Mouse (Mus musculus): ENCODE data around the gene Itprip. TPM values are rescaled to one million over a fixed set of nuclear protein-coding genes. Genes with fewer than 3 reads are reported as not detected.
A peak's percentile ranks its signal among the peaks of the same experiment; 100 is the strongest.

Itprip gene
- polyA plus RNA-seq, 1 experiment from 2014 or later: 15.6 TPM

GRCm38 (mm10) chr19:47909387-47910116 lies 9.5 kb downstream of the Itprip start:
- H3K27ac ChIP-seq: peak overlapping the region; percentile 73
- peaks cover 65% of the 10 kb centered on the region for H3K4me1 ChIP-seq
- H3K9me3 ChIP-seq: no peaks in the 10 kb centered on the region
- WGBS: 1% methylated on average over 10 of the region's 10 CpGs
- H3K36me3 ChIP-seq: peaks cover 29% of the 10 kb centered on the region
- DNase-seq (ENCODE audit: low spot score): no peak
- no peaks in the 10 kb centered on the region for H3K27me3 ChIP-seq (ENCODE audit: insufficient read depth, poor library complexity, severe bottlenecking)
- peak overlapping the region; percentile 35 for H3K4me3 ChIP-seq

GRCm38 (mm10) chr19:47908961-47909371 lies 10.1 kb downstream of the Itprip start:
- H3K27me3 ChIP-seq (ENCODE audit: insufficient read depth, poor library complexity, severe bottlenecking): no peaks in the 10 kb centered on the region
- WGBS: 35% methylated on average over 6 of the region's 6 CpGs
- DNase-seq (ENCODE audit: low spot score): no peak
- H3K9me3 ChIP-seq: no peaks in the 10 kb centered on the region
- H3K4me1 ChIP-seq: peaks cover 64% of the 10 kb centered on the region
- H3K36me3 ChIP-seq: peaks cover 26% of the 10 kb centered on the region
- H3K4me3 ChIP-seq: peak overlapping the region; percentile 35; the same call in 1 of the 2 replicates
- H3K27ac ChIP-seq: peak overlapping the region; percentile 73

GRCm38 (mm10) chr19:47907596-47907995 lies 11.5 kb downstream of the Itprip start:
- no peak for DNase-seq (ENCODE audit: low spot score)
- Histone ChIP-seq H3K9me3 (no peaks in the 10 kb centered on the region), H3K4me1 (peaks cover 70% of the 10 kb centered on the region), H3K36me3 (peaks cover 26% of the 10 kb centered on the region), H3K27ac (no peak overlapping the region), H3K27me3 (ENCODE audit: insufficient read depth, poor library complexity, severe bottlenecking) (no peaks in the 10 kb centered on the region), H3K4me3 (no peak overlapping the region)
- WGBS: 83% methylated on average over 9 of the region's 9 CpGs

GRCm38 (mm10) chr19:47905603-47906002 lies 13.5 kb downstream of the Itprip start:
- peaks cover 73% of the 10 kb centered on the region for H3K4me1 ChIP-seq
- H3K27ac ChIP-seq: no peak overlapping the region
- no peaks in the 10 kb centered on the region for H3K9me3 ChIP-seq
- H3K4me3 ChIP-seq: no peak overlapping the region
- 76% methylated on average over 5 of the region's 5 CpGs for WGBS
- DNase-seq (ENCODE audit: low spot score): no peak
- H3K36me3 ChIP-seq: peaks cover 13% of the 10 kb centered on the region; the same call in 1 of the 2 replicates
- no peaks in the 10 kb centered on the region for H3K27me3 ChIP-seq (ENCODE audit: insufficient read depth, poor library complexity, severe bottlenecking)

- H3K36me3 ChIP-seq: peaks cover 15% of the 10 kb centered on the region; the same call in 1 of the 2 replicates
- peaks cover 72% of the 10 kb centered on the region for H3K4me1 ChIP-seq
- no peaks in the 10 kb centered on the region for H3K9me3 ChIP-seq
- H3K27ac ChIP-seq: no peak overlapping the region
- no peaks in the 10 kb centered on the region for H3K27me3 ChIP-seq (ENCODE audit: insufficient read depth, poor library complexity, severe bottlenecking)
- WGBS: 86% methylated on average over 4 of the region's 4 CpGs
- DNase-seq (ENCODE audit: low spot score): no peak
- no peak overlapping the region for H3K4me3 ChIP-seq
These were observed 14.0 kb downstream of the Itprip start for GRCm38 (mm10) chr19:47905081-47905480.

- 63% methylated on average over 4 of the region's 4 CpGs for WGBS
These were observed 15.4 kb downstream of the Itprip start for GRCm38 (mm10) chr19:47903679-47904078.

GRCm38 (mm10) chr19:47902316-47903201 lies 16.5 kb downstream of the Itprip start:
- H3K27ac ChIP-seq: peak overlapping the region; percentile 71
- no peaks in the 10 kb centered on the region for H3K9me3 ChIP-seq
- no peak overlapping the region for H3K4me3 ChIP-seq
- H3K4me1 ChIP-seq: peaks cover 57% of the 10 kb centered on the region
- WGBS: 69% methylated on average over 13 of the region's 13 CpGs
- peaks cover 29% of the 10 kb centered on the region for H3K36me3 ChIP-seq
- no peaks in the 10 kb centered on the region for H3K27me3 ChIP-seq (ENCODE audit: insufficient read depth, poor library complexity, severe bottlenecking)
- no peak for DNase-seq (ENCODE audit: low spot score)

More at GRCm38 (mm10) chr19:47903679-47904078, 15.4 kb downstream of the Itprip start:
- Histone ChIP-seq H3K9me3 (no peaks in the 10 kb centered on the region), H3K27me3 (ENCODE audit: insufficient read depth, poor library complexity, severe bottlenecking) (no peaks in the 10 kb centered on the region), H3K4me1 (peaks cover 59% of the 10 kb centered on the region), H3K27ac (peak overlapping the region; percentile 52; the same call in 1 of the 2 replicates), H3K4me3 (no peak overlapping the region), H3K36me3 (peaks cover 21% of the 10 kb centered on the region; the same call in 1 of the 2 replicates)
- no peak for DNase-seq (ENCODE audit: low spot score)

GRCm38 (mm10) chr19:47900558-47900957 lies 18.5 kb downstream of the Itprip start:
- H3K36me3 ChIP-seq: peaks cover 42% of the 10 kb centered on the region
- H3K4me1 ChIP-seq: peaks cover 59% of the 10 kb centered on the region
- H3K4me3 ChIP-seq: no peak overlapping the region
- H3K27ac ChIP-seq: no peak overlapping the region
- H3K9me3 ChIP-seq: no peaks in the 10 kb centered on the region
- 80% methylated on average over 10 of the region's 10 CpGs for WGBS
- no peaks in the 10 kb centered on the region for H3K27me3 ChIP-seq (ENCODE audit: insufficient read depth, poor library complexity, severe bottlenecking)
- no peak for DNase-seq (ENCODE audit: low spot score)

GRCm38 (mm10) chr19:47900012-47900411 lies 19.1 kb downstream of the Itprip start:
- peaks cover 47% of the 10 kb centered on the region for H3K36me3 ChIP-seq
- H3K9me3 ChIP-seq: no peaks in the 10 kb centered on the region
- WGBS: 64% methylated on average over 6 of the region's 6 CpGs
- DNase-seq (ENCODE audit: low spot score): no peak
- no peaks in the 10 kb centered on the region for H3K27me3 ChIP-seq (ENCODE audit: insufficient read depth, poor library complexity, severe bottlenecking)
- no peak overlapping the region for H3K27ac ChIP-seq
- H3K4me3 ChIP-seq: no peak overlapping the region
- peaks cover 54% of the 10 kb centered on the region for H3K4me1 ChIP-seq

- Histone ChIP-seq H3K4me1 (peaks cover 43% of the 10 kb centered on the region), H3K36me3 (peaks cover 62% of the 10 kb centered on the region)
- 81% methylated on average over 8 of the region's 8 CpGs for WGBS
These were observed 20.5 kb downstream of the Itprip start for GRCm38 (mm10) chr19:47898472-47899079.

GRCm38 (mm10) chr19:47893092-47893491 lies 26.0 kb downstream of the Itprip start:
- Histone ChIP-seq H3K27me3 (ENCODE audit: insufficient read depth, poor library complexity, severe bottlenecking) (no peaks in the 10 kb centered on the region), H3K4me1 (peaks cover 30% of the 10 kb centered on the region), H3K36me3 (peaks cover 47% of the 10 kb centered on the region), H3K27ac (no peak overlapping the region), H3K4me3 (no peak overlapping the region), H3K9me3 (no peaks in the 10 kb centered on the region)
- 94% methylated on average over 6 of the region's 6 CpGs for WGBS
- no peak for DNase-seq (ENCODE audit: low spot score)

More at GRCm38 (mm10) chr19:47898472-47899079, 20.5 kb downstream of the Itprip start:
- H3K4me3 ChIP-seq: no peak overlapping the region
- no peak for DNase-seq (ENCODE audit: low spot score)
- H3K27me3 ChIP-seq (ENCODE audit: insufficient read depth, poor library complexity, severe bottlenecking): no peaks in the 10 kb centered on the region
- no peaks in the 10 kb centered on the region for H3K9me3 ChIP-seq
- H3K27ac ChIP-seq: no peak overlapping the region

GRCm38 (mm10) chr19:47891562-47892312 lies 27.4 kb downstream of the Itprip start:
- H3K27ac ChIP-seq: no peak overlapping the region
- H3K9me3 ChIP-seq: no peaks in the 10 kb centered on the region
- no peak overlapping the region for H3K4me3 ChIP-seq
- peaks cover 34% of the 10 kb centered on the region for H3K36me3 ChIP-seq
- WGBS: 77% methylated on average over 11 of the region's 11 CpGs
- no peak for DNase-seq (ENCODE audit: low spot score)
- peaks cover 24% of the 10 kb centered on the region for H3K4me1 ChIP-seq
- no peaks in the 10 kb centered on the region for H3K27me3 ChIP-seq (ENCODE audit: insufficient read depth, poor library complexity, severe bottlenecking)
